Mouse (Mus musculus) heart, postnatal 0 days (tissue): Measurements from ENCODE around the gene A430005L14Rik.

Experiments used
- CTCF ChIP-seq: IDR thresholded peaks from 2 replicates; pipeline ENCODE4 v1.5.1; 2016; ENCODE audit warnings: antibody characterized with exemption, control low read depth, low read depth
- EP300 ChIP-seq: IDR thresholded peaks from 2 replicates; pipeline ENCODE4 v1.6.1; 2016; ENCODE audit warnings: antibody characterized with exemption, low read depth

- TF ChIP-seq CTCF (no peak), EP300 (no peak)
Measured at GRCm38 (mm10) chr4:153957444-153958250, 610 bp downstream of the A430005L14Rik start.
